Mouse (Mus musculus) stomach, adult 2 months (tissue): ENCODE results near the gene Pak7. TPM values are rescaled to one million over a fixed set of nuclear protein-coding genes. Genes with fewer than 3 reads are reported as not detected.

Experiments used
- polyA plus RNA-seq: library from polyadenylated mRNA; depleted of rRNA; stranded (reverse); fragments of >200 nt; gene quantifications from 2 replicates; pipeline ENCODE4 v1.2.3, GENCODE M21; 2012; rRNA removed

Gene Pak7
- polyA plus RNA-seq = not detected in 2 replicates

DNA sequence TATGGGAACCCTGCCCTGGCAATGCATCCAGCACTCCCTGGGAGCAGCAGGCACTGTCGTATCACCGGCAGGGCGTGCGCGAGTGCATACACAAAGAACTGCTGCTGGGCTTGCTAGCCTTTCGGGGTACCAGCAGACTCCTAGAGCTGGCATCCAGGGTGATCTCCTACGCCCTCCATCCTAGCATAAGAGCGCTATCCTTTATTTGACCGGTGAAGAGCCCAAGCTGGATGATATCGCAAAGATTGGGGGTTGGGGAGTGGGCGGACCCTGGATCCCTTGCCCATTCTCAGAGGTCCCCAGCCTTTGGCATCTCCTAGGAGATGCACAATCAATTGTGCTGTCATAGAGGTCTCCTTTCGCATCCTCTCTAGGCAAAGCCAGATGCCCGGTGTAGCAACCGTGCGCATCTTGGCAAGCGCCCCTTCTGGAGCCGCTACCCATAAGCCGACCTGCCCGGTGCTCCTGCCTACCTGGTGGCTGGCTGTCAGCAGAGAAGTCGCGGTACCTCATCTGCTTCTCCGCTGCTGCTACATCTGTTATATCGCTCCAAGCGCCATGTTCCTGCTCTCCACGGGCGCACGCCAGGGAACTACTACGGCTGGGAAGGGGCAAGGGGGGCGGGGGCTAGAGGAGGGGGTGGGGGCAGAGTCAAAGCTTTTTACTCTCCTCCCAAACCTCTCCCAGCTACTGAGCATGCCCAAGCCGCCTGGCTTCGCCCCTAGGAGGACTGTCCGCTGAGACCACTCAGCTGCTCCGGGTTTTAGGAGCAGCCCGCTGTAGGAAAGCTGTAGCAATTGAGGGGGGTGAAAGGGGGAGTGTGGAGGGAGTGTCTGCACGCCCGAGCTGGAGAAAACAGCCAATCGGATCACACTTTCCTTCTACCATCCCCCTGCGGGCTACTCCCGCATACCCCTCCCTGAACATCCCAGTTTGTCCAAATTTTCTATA is at the start of gene Pak7:
Pak7 (minus strand) TSS at position 787 of the 951 bp plus-strand sequence.

GRCm38 (mm10) chr2:136051688-136052289 is 336.0 kb downstream of the Pak7 start, which contains the start of gene Lamp5:
Lamp5 (plus strand) TSS chr2:136052239.

Other genes starting within 250 kb of the Pak7 start
- 0.09 TPM in 1 of 2 replicates, not detected in the other for gene Ankef1, start 113.9 kb upstream of the Pak7 start, polyA plus RNA-seq